Mouse (Mus musculus) lung, postnatal 0 days (tissue): ENCODE data around the gene Acvr1. TPM values are rescaled to one million over a fixed set of nuclear protein-coding genes. Genes with fewer than 3 reads are reported as not detected.

Experiments
- ATAC-seq: fragments of 200-750 bp; cut with Nextera tagmentation; 2 replicates; pipeline ENCODE4 v1.8.0; 2017; ENCODE audit warnings: moderate library complexity
- DNase-seq: peaks from one replicate; pipeline ENCODE4 v3.0.0-alpha.2; 2016; ENCODE audit warnings: low spot score
- H3K27ac ChIP-seq: fragments of 300-500 bp; sonication (generic); 2 replicates; pipeline ENCODE4 v1.5.1; 2014; ENCODE audit warnings: antibody characterized with exemption, mild to moderate bottlenecking, low read length, mixed read lengths
- H3K27me3 ChIP-seq: fragments of 300-500 bp; sonication (generic); replicated peaks from 2 replicates; pipeline ENCODE4 v1.6.1; 2014; ENCODE audit warnings: low read length, mixed read lengths; ENCODE audit not compliant: insufficient read depth
- H3K36me3 ChIP-seq: fragments of 300-500 bp; sonication (generic); 2 replicates; pipeline ENCODE4 v1.6.1; 2014; ENCODE audit warnings: low read length, mixed read lengths; ENCODE audit not compliant: insufficient read depth
- H3K4me1 ChIP-seq: fragments of 300-500 bp; sonication (generic); 2 replicates; pipeline ENCODE4 v1.6.1; 2014; ENCODE audit warnings: antibody characterized with exemption, low read depth, low read length, mixed read lengths; ENCODE audit not compliant: insufficient read depth
- H3K4me2 ChIP-seq: fragments of 300-500 bp; sonication (generic); replicated peaks from 2 replicates; pipeline ENCODE4 v1.6.1; 2014; ENCODE audit warnings: low read depth, mild to moderate bottlenecking, low read length, moderate library complexity, mixed read lengths
- H3K4me3 ChIP-seq: fragments of 300-500 bp; sonication (generic); 2 replicates; pipeline ENCODE4 v1.5.1; 2014; ENCODE audit warnings: low read depth, low read length
- H3K9ac ChIP-seq: fragments of 300-500 bp; sonication (generic); replicated peaks from 2 replicates; pipeline ENCODE4 v1.6.1; 2014; ENCODE audit warnings: low read depth, mild to moderate bottlenecking
- H3K9me3 ChIP-seq: fragments of 300-500 bp; sonication (generic); 2 replicates; pipeline ENCODE4 v1.6.1; 2016; ENCODE audit warnings: low read length, mixed read lengths
- CTCF ChIP-seq: IDR thresholded peaks from 2 replicates; pipeline ENCODE4 v1.5.1; 2016; ENCODE audit warnings: antibody characterized with exemption, mild to moderate bottlenecking
- EP300 ChIP-seq: IDR thresholded peaks from 2 replicates; pipeline ENCODE4 v1.6.1; 2016; ENCODE audit warnings: antibody characterized with exemption, mild to moderate bottlenecking, control low read depth
- WGBS: fragments of 180-500 bp; shearing (Covaris S2); extraction: QIAGEN DNeasy Blood & Tissue Kit; methylation state at CpG from one replicate; pipeline ENCODE4 v1.1.7; 2014; 5-methylcytosine and 5-hydroxymethylcytosine counted together
- polyA plus RNA-seq: library from polyadenylated mRNA; unstranded; fragments of >200 nt; fragmentation: Nextera tagmentation; extraction: Ambion mirVana; gene quantifications from 2 replicates; pipeline ENCODE4 v1.2.1, GENCODE M21; 2015

Gene Acvr1
- polyA plus RNA-seq, 1 experiment from 2014 or later: 5.8 TPM

- WGBS: 88% methylated on average over 10 of the region's 10 CpGs
- H3K27ac ChIP-seq: no peak overlapping the region
- DNase-seq (no peak), ATAC-seq (no peak)
- H3K27me3 ChIP-seq: no peaks in the 10 kb centered on the region
- no peak overlapping the region for H3K9ac ChIP-seq
- H3K4me1 ChIP-seq: 0 out of 2 replicates have a peak, but pooled peaks cover 2% of the 10 kb centered on the region
- no peak overlapping the region for H3K4me2 ChIP-seq
- peaks cover 6% of the 10 kb centered on the region; the same call in 1 of the 2 replicates for H3K36me3 ChIP-seq
- TF ChIP-seq CTCF (no peak), EP300 (no peak)
- no peak overlapping the region for H3K4me3 ChIP-seq
- no peaks in the 10 kb centered on the region for H3K9me3 ChIP-seq
Observed at GRCm38 (mm10) chr2:58479536-58479935, 87.4 kb downstream of the Acvr1 start.

GRCm38 (mm10) chr2:58478144-58478543 lies 88.8 kb downstream of the Acvr1 start:
- Histone ChIP-seq H3K27me3 (no peaks in the 10 kb centered on the region), H3K4me2 (no peak overlapping the region), H3K9ac (no peak overlapping the region), H3K4me3 (no peak overlapping the region), H3K27ac (no peak overlapping the region), H3K9me3 (no peaks in the 10 kb centered on the region), H3K36me3 (peaks cover 6% of the 10 kb centered on the region; the same call in 1 of the 2 replicates), H3K4me1 (no peaks in the 10 kb centered on the region)
- 87% methylated on average over 4 of the region's 4 CpGs for WGBS
- DNase-seq (no peak), ATAC-seq (no peak)
- TF ChIP-seq CTCF: no peak
- no peak for TF ChIP-seq EP300

- H3K9ac ChIP-seq: no peak overlapping the region
- H3K4me2 ChIP-seq: no peak overlapping the region
- peak; percentile 70 for ATAC-seq
- DNase-seq: peak; percentile 86
- no peak overlapping the region for H3K27ac ChIP-seq
- H3K27me3 ChIP-seq: no peaks in the 10 kb centered on the region
- H3K4me3 ChIP-seq: no peak overlapping the region
- H3K9me3 ChIP-seq: no peaks in the 10 kb centered on the region
- H3K4me1 ChIP-seq: no peaks in the 10 kb centered on the region
- peaks cover 6% of the 10 kb centered on the region; the same call in 1 of the 2 replicates for H3K36me3 ChIP-seq
- 54% methylated on average over 12 of the region's 12 CpGs for WGBS
- TF ChIP-seq EP300: peak; percentile 28; the same call in 1 of the 2 replicates
- TF ChIP-seq CTCF: peak; percentile 81
Observed at GRCm38 (mm10) chr2:58476956-58477715, 89.8 kb downstream of the Acvr1 start.

- no peak for DNase-seq
- Histone ChIP-seq H3K4me3 (no peak overlapping the region), H3K4me2 (no peak overlapping the region), H3K9ac (no peak overlapping the region), H3K27me3 (no peaks in the 10 kb centered on the region), H3K27ac (no peak overlapping the region), H3K36me3 (peaks cover 6% of the 10 kb centered on the region; the same call in 1 of the 2 replicates), H3K4me1 (no peaks in the 10 kb centered on the region), H3K9me3 (no peaks in the 10 kb centered on the region)
- ATAC-seq: no peak
- 90% methylated on average over 8 of the region's 8 CpGs for WGBS
- TF ChIP-seq EP300 (no peak), CTCF (no peak)
Observed at GRCm38 (mm10) chr2:58475578-58475977, 91.4 kb downstream of the Acvr1 start.

- TF ChIP-seq EP300: no peak
- no peak for TF ChIP-seq CTCF
- DNase-seq (no peak), ATAC-seq (no peak)
- Histone ChIP-seq H3K9ac (no peak overlapping the region), H3K4me2 (no peak overlapping the region), H3K27ac (no peak overlapping the region), H3K36me3 (peaks cover 20% of the 10 kb centered on the region; the same call in 1 of the 2 replicates), H3K4me3 (no peak overlapping the region), H3K27me3 (no peaks in the 10 kb centered on the region), H3K4me1 (no peaks in the 10 kb centered on the region), H3K9me3 (no peaks in the 10 kb centered on the region)
- 93% methylated on average over 7 of the region's 7 CpGs for WGBS
Observed at GRCm38 (mm10) chr2:58470290-58470689, 96.7 kb downstream of the Acvr1 start.

- no peaks in the 10 kb centered on the region for H3K4me1 ChIP-seq
- TF ChIP-seq CTCF: no peak
- no peak for TF ChIP-seq EP300
- no peaks in the 10 kb centered on the region for H3K27me3 ChIP-seq
- H3K27ac ChIP-seq: no peak within 1 kb of the TSS
- H3K9ac ChIP-seq: no peak within 1 kb of the TSS
- no peaks in the 10 kb centered on the region for H3K9me3 ChIP-seq
- no peak within 1 kb of the TSS for H3K4me3 ChIP-seq
- ATAC-seq: no peak
- 81% methylated on average over 7 of the region's 7 CpGs for WGBS
- no peak for DNase-seq
- peaks cover 20% of the 10 kb centered on the region; the same call in 1 of the 2 replicates for H3K36me3 ChIP-seq
- H3K4me2 ChIP-seq: no peak within 1 kb of the TSS
Observed at GRCm38 (mm10) chr2:58469816-58470215, 97.1 kb downstream of the Acvr1 start, which contains the start of gene Gm17409. Gene Gm17409, plus strand, starts transcription at chr2:58470116.
